Mouse (Mus musculus): Measurements from ENCODE around the gene Dnhd1. TPM values are rescaled to one million over a fixed set of nuclear protein-coding genes. Genes with fewer than 3 reads are reported as not detected.
A peak's percentile ranks its signal among the peaks of the same experiment; 100 is the strongest.
"Not testable (repeated sequence)": the region's sequence is repeated elsewhere in the genome, so short reads cannot be mapped to it uniquely, and the experiment has no call there.

Dnhd1 gene
- total RNA-seq, 2 experiments from 2014 or later, result 0.55 to 0.57 TPM

- intact Hi-C loops (cut with DNase I; ENCODE audit: low total_unique reads), result no loop called here
- DNase-seq, result peak; percentile 41
These were observed 86.4 kb downstream of the Dnhd1 start, which contains the start of gene Rrp8 for GRCm38 (mm10) chr7:105736911-105737521. TSS of gene Rrp8 (minus strand) at chr7:105737385.

- no peak for DNase-seq
- intact Hi-C loops (cut with DNase I; ENCODE audit: low total_unique reads), result no loop called here
These were observed 87.0 kb downstream of the Dnhd1 start for GRCm38 (mm10) chr7:105737648-105738047.

- DNase-seq, result no peak
- intact Hi-C loops (cut with DNase I; ENCODE audit: low total_unique reads), result no loop called here
These were observed 87.7 kb downstream of the Dnhd1 start for GRCm38 (mm10) chr7:105738286-105738685.

GRCm38 (mm10) chr7:105738948-105739347 is 88.3 kb downstream of the Dnhd1 start:
- intact Hi-C loops (cut with DNase I; ENCODE audit: low total_unique reads), result no loop called here
- peak; percentile 70 for DNase-seq

GRCm38 (mm10) chr7:105740089-105740795 is 89.6 kb downstream of the Dnhd1 start:
- intact Hi-C loops (cut with DNase I; ENCODE audit: low total_unique reads), result loop anchor here (10.0 kb wide), 1 partner anchor 105 kb away; the partner anchor contains the start of gene Trim3
- DNase-seq, result no peak

GRCm38 (mm10) chr7:105740851-105741250 is 90.2 kb downstream of the Dnhd1 start:
- intact Hi-C loops (cut with DNase I; ENCODE audit: low total_unique reads), result loop anchor here (10.0 kb wide), 1 partner anchor 106 kb away; the partner anchor contains the start of gene Trim3

GRCm38 (mm10) chr7:105741978-105742377 is 91.4 kb downstream of the Dnhd1 start:
- intact Hi-C loops (cut with DNase I; ENCODE audit: low total_unique reads), result loop anchor here (10.0 kb wide), 1 partner anchor 107 kb away; the partner anchor contains the start of gene Trim3
- no peak for DNase-seq

More at GRCm38 (mm10) chr7:105740851-105741250, 90.2 kb downstream of the Dnhd1 start:
- DNase-seq, result no peak

GRCm38 (mm10) chr7:105742539-105743215 is 92.0 kb downstream of the Dnhd1 start:
- intact Hi-C loops (cut with DNase I; ENCODE audit: low total_unique reads), result loop anchor here (10.0 kb wide), 1 partner anchor 108 kb away; the partner anchor contains the start of gene Trim3
- not testable (repeated sequence) for DNase-seq

- DNase-seq, result not testable (repeated sequence)
- intact Hi-C loops (cut with DNase I; ENCODE audit: low total_unique reads), result loop anchor here (10.0 kb wide), 1 partner anchor 109 kb away; the partner anchor contains the start of gene Trim3
These were observed 92.8 kb downstream of the Dnhd1 start for GRCm38 (mm10) chr7:105743246-105743925.

- DNase-seq, result peak; percentile 81
- intact Hi-C loops (cut with DNase I; ENCODE audit: low total_unique reads), result loop anchor here (10.0 kb wide), 1 partner anchor 109 kb away; the partner anchor contains the start of gene Trim3
These were observed 93.4 kb downstream of the Dnhd1 start, which contains the start of gene Taf10 for GRCm38 (mm10) chr7:105743926-105744590. TSS of gene Taf10 (minus strand) at chr7:105744361.

GRCm38 (mm10) chr7:105747776-105748175 is 97.1 kb downstream of the Dnhd1 start:
- intact Hi-C loops (cut with DNase I; ENCODE audit: low total_unique reads), result loop anchor here (10.0 kb wide), 1 partner anchor 113 kb away; the partner anchor contains the start of gene Trim3
- DNase-seq, result no peak

- intact Hi-C loops (cut with DNase I; ENCODE audit: low total_unique reads), result loop anchor here (10.0 kb wide), 1 partner anchor 53 kb away; no protein-coding TSS in a partner anchor
- peak; percentile 89 for DNase-seq
These were observed 101.1 kb downstream of the Dnhd1 start, which contains the start of gene Tpp1 for GRCm38 (mm10) chr7:105751491-105752433. TSS of gene Tpp1 (minus strand) at chr7:105752235.

- intact Hi-C loops (cut with DNase I; ENCODE audit: low total_unique reads), result loop anchor here (10.0 kb wide), 1 partner anchor 52 kb away; no protein-coding TSS in a partner anchor
- no peak for DNase-seq
These were observed 102.1 kb downstream of the Dnhd1 start for GRCm38 (mm10) chr7:105752716-105753115.

- DNase-seq, result no peak
- intact Hi-C loops (cut with DNase I; ENCODE audit: low total_unique reads), result loop anchor here (10.0 kb wide), 1 partner anchor 52 kb away; no protein-coding TSS in a partner anchor
These were observed 102.7 kb downstream of the Dnhd1 start for GRCm38 (mm10) chr7:105753281-105753680.

GRCm38 (mm10) chr7:105761813-105762484 is 111.3 kb downstream of the Dnhd1 start:
- intact Hi-C loops (cut with DNase I; ENCODE audit: low total_unique reads), result no loop called here

GRCm38 (mm10) chr7:105762517-105763270 is 112.1 kb downstream of the Dnhd1 start:
- intact Hi-C loops (cut with DNase I; ENCODE audit: low total_unique reads), result no loop called here
- DNase-seq, result no peak

More at GRCm38 (mm10) chr7:105761813-105762484, 111.3 kb downstream of the Dnhd1 start:
- no peak for DNase-seq
